Mouse (Mus musculus): ENCODE results near the gene Ttf2. TPM values are rescaled to one million over a fixed set of nuclear protein-coding genes. Genes with fewer than 3 reads are reported as not detected.
A peak's percentile ranks its signal among the peaks of the same experiment; 100 is the strongest.

Ttf2 gene
- polyA plus RNA-seq, 1 experiment: 3.3 TPM

- Histone ChIP-seq H3K27ac (ENCODE audit: insufficient read depth, low read length) (no peak overlapping the region), H3K4me3 (ENCODE audit: extremely low read depth, insufficient read depth, insufficient read length) (no peak overlapping the region), H3K4me1 (ENCODE audit: control insufficient read depth, insufficient read depth, insufficient read length) (peaks cover 2% of the 10 kb centered on the region; the same call in 1 of the 2 replicates), H3K27me3 (ENCODE audit: control insufficient read depth, insufficient read depth, low read length) (no peaks in the 10 kb centered on the region), H3K36me3 (ENCODE audit: control insufficient read depth, insufficient read depth, low read length) (no peaks in the 10 kb centered on the region)
- WGBS: 71% methylated on average over 2 of the region's 2 CpGs
- no peak for DNase-seq (ENCODE audit: low read depth in 1 of 2, low spot score in 2 of 2)
- TF ChIP-seq POLR2A (IDR thresholded peaks at IDR 0.05; ENCODE audit: low read depth, low read length): no peak
- TF ChIP-seq CTCF (IDR thresholded peaks at IDR 0.05; ENCODE audit: extremely low read depth, insufficient read depth, insufficient read length, insufficient replicate concordance): no peak
Measured at GRCm38 (mm10) chr3:100999732-101000131, 30.3 kb upstream of the Ttf2 start.

GRCm38 (mm10) chr3:100998904-100999340 is 29.5 kb upstream of the Ttf2 start:
- peak; percentile 61 to 72 for DNase-seq (ENCODE audit: low read depth in 1 of 2, low spot score in 2 of 2)
- no peaks in the 10 kb centered on the region for H3K36me3 ChIP-seq (ENCODE audit: control insufficient read depth, insufficient read depth, low read length)
- no peaks in the 10 kb centered on the region for H3K27me3 ChIP-seq (ENCODE audit: control insufficient read depth, insufficient read depth, low read length)
- no peak overlapping the region for H3K4me3 ChIP-seq (ENCODE audit: extremely low read depth, insufficient read depth, insufficient read length)
- 30% methylated on average over 6 of the region's 6 CpGs for WGBS
- no peak overlapping the region for H3K27ac ChIP-seq (ENCODE audit: insufficient read depth, low read length)
- peaks cover 2% of the 10 kb centered on the region; the same call in 1 of the 2 replicates for H3K4me1 ChIP-seq (ENCODE audit: control insufficient read depth, insufficient read depth, insufficient read length)
- TF ChIP-seq POLR2A (IDR thresholded peaks at IDR 0.05; ENCODE audit: low read depth, low read length) (no peak), CTCF (IDR thresholded peaks at IDR 0.05; ENCODE audit: extremely low read depth, insufficient read depth, insufficient read length, insufficient replicate concordance) (peak; percentile 62; the same call in 1 of the 2 replicates)

- no peak for DNase-seq (ENCODE audit: low read depth in 1 of 2, low spot score in 2 of 2)
- no peak overlapping the region for H3K4me3 ChIP-seq (ENCODE audit: extremely low read depth, insufficient read depth, insufficient read length)
- WGBS: 62% methylated on average over 10 of the region's 10 CpGs
- TF ChIP-seq POLR2A (IDR thresholded peaks at IDR 0.05; ENCODE audit: low read depth, low read length): no peak
- TF ChIP-seq CTCF (IDR thresholded peaks at IDR 0.05; ENCODE audit: extremely low read depth, insufficient read depth, insufficient read length, insufficient replicate concordance): no peak
- 0 out of 2 replicates have a peak overlapping the region, but pooled peaks have one; percentile 25 for H3K27ac ChIP-seq (ENCODE audit: insufficient read depth, low read length)
- H3K4me1 ChIP-seq (ENCODE audit: control insufficient read depth, insufficient read depth, insufficient read length): no peaks in the 10 kb centered on the region; the same call in 1 of the 2 replicates
- H3K36me3 ChIP-seq (ENCODE audit: control insufficient read depth, insufficient read depth, low read length): no peaks in the 10 kb centered on the region
- no peaks in the 10 kb centered on the region for H3K27me3 ChIP-seq (ENCODE audit: control insufficient read depth, insufficient read depth, low read length)
Measured at GRCm38 (mm10) chr3:100997785-100998570, 28.5 kb upstream of the Ttf2 start.

- Histone ChIP-seq H3K4me1 (ENCODE audit: control insufficient read depth, insufficient read depth, insufficient read length) (no peaks in the 10 kb centered on the region; the same call in 1 of the 2 replicates), H3K36me3 (ENCODE audit: control insufficient read depth, insufficient read depth, low read length) (no peaks in the 10 kb centered on the region), H3K4me3 (ENCODE audit: extremely low read depth, insufficient read depth, insufficient read length) (no peak overlapping the region), H3K27me3 (ENCODE audit: control insufficient read depth, insufficient read depth, low read length) (no peaks in the 10 kb centered on the region), H3K27ac (ENCODE audit: insufficient read depth, low read length) (no peak overlapping the region)
- DNase-seq (ENCODE audit: low read depth in 1 of 2, low spot score in 2 of 2): no peak
- TF ChIP-seq CTCF (IDR thresholded peaks at IDR 0.05; ENCODE audit: extremely low read depth, insufficient read depth, insufficient read length, insufficient replicate concordance) (no peak), POLR2A (IDR thresholded peaks at IDR 0.05; ENCODE audit: low read depth, low read length) (no peak)
- WGBS: 77% methylated on average over 4 of the region's 4 CpGs
Measured at GRCm38 (mm10) chr3:100994252-100994651, 24.8 kb upstream of the Ttf2 start.

GRCm38 (mm10) chr3:100993718-100994117 is 24.3 kb upstream of the Ttf2 start:
- peak overlapping the region; percentile 14; the same call in 1 of the 2 replicates for H3K4me3 ChIP-seq (ENCODE audit: extremely low read depth, insufficient read depth, insufficient read length)
- no peak for DNase-seq (ENCODE audit: low read depth in 1 of 2, low spot score in 2 of 2)
- 0 out of 2 replicates have a peak overlapping the region, but pooled peaks have one; percentile 1 for H3K27ac ChIP-seq (ENCODE audit: insufficient read depth, low read length)
- no peaks in the 10 kb centered on the region for H3K27me3 ChIP-seq (ENCODE audit: control insufficient read depth, insufficient read depth, low read length)
- TF ChIP-seq CTCF (IDR thresholded peaks at IDR 0.05; ENCODE audit: extremely low read depth, insufficient read depth, insufficient read length, insufficient replicate concordance) (no peak), POLR2A (IDR thresholded peaks at IDR 0.05; ENCODE audit: low read depth, low read length) (no peak)
- H3K36me3 ChIP-seq (ENCODE audit: control insufficient read depth, insufficient read depth, low read length): no peaks in the 10 kb centered on the region
- no peaks in the 10 kb centered on the region; the same call in 1 of the 2 replicates for H3K4me1 ChIP-seq (ENCODE audit: control insufficient read depth, insufficient read depth, insufficient read length)
- 32% methylated on average over 15 of the region's 15 CpGs for WGBS

- Histone ChIP-seq H3K4me1 (ENCODE audit: control insufficient read depth, insufficient read depth, insufficient read length) (no peaks in the 10 kb centered on the region; the same call in 1 of the 2 replicates), H3K27ac (ENCODE audit: insufficient read depth, low read length) (no peak overlapping the region), H3K36me3 (ENCODE audit: control insufficient read depth, insufficient read depth, low read length) (no peaks in the 10 kb centered on the region), H3K4me3 (ENCODE audit: extremely low read depth, insufficient read depth, insufficient read length) (no peak overlapping the region), H3K27me3 (ENCODE audit: control insufficient read depth, insufficient read depth, low read length) (no peaks in the 10 kb centered on the region)
- no peak for DNase-seq (ENCODE audit: low read depth in 1 of 2, low spot score in 2 of 2)
- WGBS: 81% methylated on average over 7 of the region's 7 CpGs
- TF ChIP-seq CTCF (IDR thresholded peaks at IDR 0.05; ENCODE audit: extremely low read depth, insufficient read depth, insufficient read length, insufficient replicate concordance) (no peak), POLR2A (IDR thresholded peaks at IDR 0.05; ENCODE audit: low read depth, low read length) (no peak)
Measured at GRCm38 (mm10) chr3:100993158-100993557, 23.7 kb upstream of the Ttf2 start.

GRCm38 (mm10) chr3:100990231-100990630 is 20.8 kb upstream of the Ttf2 start:
- Histone ChIP-seq H3K27me3 (ENCODE audit: control insufficient read depth, insufficient read depth, low read length) (no peaks in the 10 kb centered on the region), H3K4me3 (ENCODE audit: extremely low read depth, insufficient read depth, insufficient read length) (no peak overlapping the region), H3K36me3 (ENCODE audit: control insufficient read depth, insufficient read depth, low read length) (no peaks in the 10 kb centered on the region), H3K27ac (ENCODE audit: insufficient read depth, low read length) (no peak overlapping the region), H3K4me1 (ENCODE audit: control insufficient read depth, insufficient read depth, insufficient read length) (no peaks in the 10 kb centered on the region; the same call in 1 of the 2 replicates)
- no peak for DNase-seq (ENCODE audit: low read depth in 1 of 2, low spot score in 2 of 2)
- WGBS: 21% methylated on average over 1 of the region's 1 CpGs
- no peak for TF ChIP-seq POLR2A (IDR thresholded peaks at IDR 0.05; ENCODE audit: low read depth, low read length)
- no peak for TF ChIP-seq CTCF (IDR thresholded peaks at IDR 0.05; ENCODE audit: extremely low read depth, insufficient read depth, insufficient read length, insufficient replicate concordance)
